Mouse (Mus musculus) lung, embryonic 15.5 days (tissue): ENCODE measurements around the gene Trpm6. TPM values are rescaled to one million over a fixed set of nuclear protein-coding genes. Genes with fewer than 3 reads are reported as not detected.

Experiments
- ATAC-seq: fragments of 200-750 bp; cut with Nextera tagmentation; 2 replicates; pipeline ENCODE4 v1.8.0; 2017; ENCODE audit warnings: moderate number of reproducible peaks, borderline replicate concordance; ENCODE audit not compliant: low FRiP score, low TSS enrichment; ENCODE audit errors: extremely low read depth
- H3K27ac ChIP-seq: fragments of 300-500 bp; sonication (generic); 2 replicates; pipeline ENCODE4 v1.5.1; 2015; ENCODE audit warnings: moderate library complexity, mild to moderate bottlenecking, inconsistent platforms
- H3K27me3 ChIP-seq: fragments of 300-500 bp; sonication (generic); 2 replicates; pipeline ENCODE4 v1.6.1; 2015; ENCODE audit warnings: inconsistent platforms
- H3K36me3 ChIP-seq: fragments of 300-500 bp; sonication (generic); 2 replicates; pipeline ENCODE4 v1.6.1; 2015; ENCODE audit warnings: inconsistent platforms
- H3K4me1 ChIP-seq: fragments of 300-500 bp; sonication (generic); 2 replicates; pipeline ENCODE4 v1.6.1; 2015; ENCODE audit warnings: inconsistent platforms
- H3K4me2 ChIP-seq: fragments of 300-500 bp; sonication (generic); 2 replicates; pipeline ENCODE4 v1.6.1; 2015; ENCODE audit warnings: inconsistent platforms, mild to moderate bottlenecking, moderate library complexity
- H3K4me3 ChIP-seq: fragments of 300-500 bp; sonication (generic); 2 replicates; pipeline ENCODE4 v1.5.1; 2015; ENCODE audit warnings: mild to moderate bottlenecking, inconsistent platforms
- H3K9ac ChIP-seq: fragments of 300-500 bp; sonication (generic); 2 replicates; pipeline ENCODE4 v1.6.1; 2015; ENCODE audit warnings: inconsistent platforms
- H3K9me3 ChIP-seq: fragments of 300-500 bp; sonication (generic); 2 replicates; pipeline ENCODE4 v1.6.1; 2016; ENCODE audit warnings: inconsistent platforms
- WGBS: fragments of 180-500 bp; shearing (Covaris S2); methylation state at CpG from one replicate; pipeline ENCODE4 v1.1.7; 2015; 5-methylcytosine and 5-hydroxymethylcytosine counted together
- polyA plus RNA-seq: library from polyadenylated mRNA; unstranded; fragments of >200 nt; fragmentation: Nextera tagmentation; extraction: Ambion mirVana; gene quantifications from 2 replicates; pipeline ENCODE4 v1.2.1, GENCODE M21; 2015

The Trpm6 gene
- polyA plus RNA-seq, 1 experiment from 2014 or later: 1.6 TPM

- WGBS: 72% methylated on average over 5 of the region's 5 CpGs
- Histone ChIP-seq H3K4me2 (no peak overlapping the region), H3K36me3 (no peaks in the 10 kb centered on the region), H3K27me3 (no peaks in the 10 kb centered on the region), H3K9ac (no peak overlapping the region), H3K27ac (no peak overlapping the region), H3K4me3 (no peak overlapping the region), H3K4me1 (no peaks in the 10 kb centered on the region), H3K9me3 (no peaks in the 10 kb centered on the region)
- no peak for ATAC-seq
These were observed 23.2 kb downstream of the Trpm6 start for GRCm38 (mm10) chr19:18772888-18773488.

DNA sequence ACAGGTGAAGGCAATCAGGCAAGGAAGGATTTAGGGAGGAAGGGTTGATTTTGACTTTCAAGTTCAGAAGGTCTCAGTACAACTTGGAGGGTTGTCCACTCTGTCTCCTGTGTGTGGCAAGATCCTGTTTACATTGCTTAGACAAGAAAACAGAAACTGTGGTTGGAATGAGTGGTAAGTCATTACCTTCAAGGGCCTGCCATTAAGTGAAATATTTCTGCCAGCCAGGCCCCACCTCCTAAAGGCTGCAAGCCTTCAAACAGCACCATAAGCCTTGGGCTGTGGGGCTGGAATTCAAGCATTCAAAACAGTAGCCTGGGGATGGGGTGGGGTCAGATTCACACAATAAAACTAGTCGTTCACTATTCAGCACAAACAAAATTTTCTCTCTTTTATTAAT, 24.3 kb downstream of the Trpm6 start:
- H3K36me3 ChIP-seq: no peaks in the 10 kb centered on the region
- no peak overlapping the region for H3K27ac ChIP-seq
- no peaks in the 10 kb centered on the region for H3K9me3 ChIP-seq
- H3K4me2 ChIP-seq: no peak overlapping the region
- H3K27me3 ChIP-seq: no peaks in the 10 kb centered on the region
- no peak for ATAC-seq
- H3K4me1 ChIP-seq: no peaks in the 10 kb centered on the region
- 38% methylated on average over 1 of the region's 1 CpGs for WGBS
- no peak overlapping the region for H3K4me3 ChIP-seq
- H3K9ac ChIP-seq: no peak overlapping the region

DNA sequence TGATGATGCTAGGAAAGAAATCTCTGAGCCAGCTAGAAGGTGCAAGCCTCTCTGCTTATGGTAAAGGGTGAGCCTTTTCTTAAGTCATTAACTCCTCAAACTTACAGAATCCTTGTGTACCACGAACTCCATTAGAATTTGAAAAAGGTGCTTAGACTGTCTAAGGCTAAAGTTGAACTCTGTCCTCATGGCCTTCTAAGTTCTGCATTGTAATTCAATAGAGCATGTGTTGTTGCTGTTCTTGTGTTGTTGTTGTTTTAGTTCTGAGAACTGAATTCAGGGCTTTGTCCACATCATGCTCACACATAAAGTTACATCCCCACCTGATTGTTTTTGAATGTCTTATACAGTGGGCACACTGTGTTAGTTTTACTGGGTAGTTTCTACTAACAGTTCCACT, 49.9 kb downstream of the Trpm6 start:
- WGBS: 60% methylated on average over 1 of the region's 1 CpGs
- H3K9ac ChIP-seq: no peak overlapping the region
- H3K9me3 ChIP-seq: no peaks in the 10 kb centered on the region
- ATAC-seq: no peak
- no peak overlapping the region for H3K4me3 ChIP-seq
- no peak overlapping the region for H3K4me2 ChIP-seq
- no peak overlapping the region for H3K27ac ChIP-seq
- no peaks in the 10 kb centered on the region for H3K4me1 ChIP-seq
- no peaks in the 10 kb centered on the region for H3K27me3 ChIP-seq
- H3K36me3 ChIP-seq: no peaks in the 10 kb centered on the region

DNA sequence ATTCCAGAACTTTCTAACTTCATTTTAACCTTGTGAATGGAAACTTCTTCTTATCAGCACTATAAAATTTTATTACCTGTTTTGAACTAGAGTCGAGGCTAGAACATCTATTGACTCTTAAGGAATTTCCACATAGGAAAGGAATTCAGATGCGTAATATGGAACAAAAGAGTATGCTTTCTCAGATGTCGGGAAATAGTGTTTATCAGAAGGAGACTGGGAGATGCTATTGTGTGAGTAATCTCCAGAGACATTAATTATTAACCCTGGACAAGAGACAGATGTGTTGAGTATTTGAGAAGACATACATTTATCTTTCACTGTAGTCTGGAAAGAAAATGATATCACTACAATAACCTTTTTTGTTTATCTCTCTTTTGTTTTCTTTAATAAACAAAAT, 61.5 kb downstream of the Trpm6 start:
- WGBS: 62% methylated on average over 3 of the region's 3 CpGs
- Histone ChIP-seq H3K4me3 (no peak overlapping the region), H3K36me3 (no peaks in the 10 kb centered on the region), H3K27ac (no peak overlapping the region), H3K4me2 (no peak overlapping the region), H3K9ac (no peak overlapping the region), H3K4me1 (no peaks in the 10 kb centered on the region), H3K27me3 (no peaks in the 10 kb centered on the region), H3K9me3 (no peaks in the 10 kb centered on the region)
- ATAC-seq: no peak

GRCm38 (mm10) chr19:18815170-18815569, 65.4 kb downstream of the Trpm6 start:
- no peak overlapping the region for H3K27ac ChIP-seq
- 66% methylated on average over 13 of the region's 13 CpGs for WGBS
- no peak overlapping the region for H3K4me3 ChIP-seq

DNA sequence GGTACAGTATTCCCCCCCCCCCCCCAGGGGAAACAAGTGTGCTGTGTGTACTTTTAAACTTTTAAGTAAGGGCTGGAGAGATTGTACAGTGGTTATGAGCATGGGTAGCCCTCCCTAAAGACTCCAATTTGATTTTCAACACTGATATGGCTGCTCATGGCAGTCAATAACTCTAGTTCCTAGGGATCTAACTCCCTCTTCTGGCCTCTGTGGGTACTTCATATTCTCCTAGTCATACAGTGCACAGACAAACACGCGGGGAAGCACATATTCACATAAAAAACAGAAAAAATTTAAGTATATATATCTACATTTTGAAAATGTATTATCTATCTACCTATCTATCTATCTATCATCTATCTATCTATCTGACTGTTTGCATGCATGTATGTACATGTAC, 67.6 kb downstream of the Trpm6 start:
- Histone ChIP-seq H3K4me3 (no peak overlapping the region), H3K36me3 (no peaks in the 10 kb centered on the region), H3K9me3 (no peaks in the 10 kb centered on the region), H3K4me1 (no peaks in the 10 kb centered on the region), H3K9ac (no peak overlapping the region), H3K27ac (no peak overlapping the region), H3K27me3 (no peaks in the 10 kb centered on the region), H3K4me2 (no peak overlapping the region)
- no peak for ATAC-seq
- WGBS: 82% methylated on average over 2 of the region's 2 CpGs

More at GRCm38 (mm10) chr19:18815170-18815569, 65.4 kb downstream of the Trpm6 start:
- no peaks in the 10 kb centered on the region for H3K9me3 ChIP-seq
- H3K9ac ChIP-seq: no peak overlapping the region
- H3K4me2 ChIP-seq: no peak overlapping the region
- ATAC-seq: no peak
- H3K4me1 ChIP-seq: no peaks in the 10 kb centered on the region
- no peaks in the 10 kb centered on the region for H3K36me3 ChIP-seq
- no peaks in the 10 kb centered on the region for H3K27me3 ChIP-seq

DNA sequence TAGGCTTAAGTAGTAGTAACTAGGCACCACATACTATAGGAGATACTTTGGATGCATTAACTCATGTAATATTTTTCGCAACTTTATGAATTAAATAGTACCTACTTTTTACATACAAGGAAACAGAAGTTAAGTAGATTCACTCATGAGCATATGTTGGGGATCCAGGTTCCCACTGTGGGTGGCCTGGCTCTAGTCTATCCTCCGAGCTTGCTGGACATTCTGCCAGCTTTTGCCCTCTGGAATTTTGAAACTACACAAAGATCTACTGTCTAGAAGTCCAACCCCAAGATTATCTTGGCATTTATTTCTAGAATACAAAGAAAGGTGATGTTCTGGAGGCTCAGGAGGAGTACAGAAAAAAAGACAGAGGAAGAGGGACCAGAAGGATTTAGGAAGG, 78.8 kb downstream of the Trpm6 start:
- no peak for ATAC-seq
- Histone ChIP-seq H3K27ac (no peak overlapping the region), H3K4me2 (no peak overlapping the region), H3K36me3 (no peaks in the 10 kb centered on the region), H3K4me3 (no peak overlapping the region), H3K4me1 (no peaks in the 10 kb centered on the region), H3K9ac (no peak overlapping the region), H3K9me3 (no peaks in the 10 kb centered on the region), H3K27me3 (no peaks in the 10 kb centered on the region)
- 77% methylated on average over 2 of the region's 2 CpGs for WGBS

DNA sequence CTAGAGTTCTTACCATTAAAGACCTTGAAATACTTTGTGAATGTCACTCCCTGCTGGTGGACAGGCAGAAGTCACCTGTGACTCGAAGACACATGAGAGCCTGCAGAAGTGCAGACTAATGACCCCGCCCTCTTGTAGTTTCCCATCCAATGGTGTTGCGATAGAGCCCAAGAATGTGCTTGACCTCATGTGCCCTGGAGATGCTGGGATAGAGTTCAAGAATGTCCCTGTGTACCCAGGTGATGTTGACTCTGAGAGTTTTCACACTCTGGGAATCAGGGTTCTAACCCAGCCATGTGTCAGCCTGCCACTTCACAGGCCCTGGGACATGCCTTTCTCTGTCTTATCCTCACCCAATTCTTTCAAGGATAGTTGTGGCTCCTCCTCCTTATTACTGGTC, 81.4 kb downstream of the Trpm6 start:
- Histone ChIP-seq H3K27me3 (no peaks in the 10 kb centered on the region), H3K9me3 (no peaks in the 10 kb centered on the region), H3K4me2 (no peak overlapping the region), H3K9ac (no peak overlapping the region), H3K27ac (no peak overlapping the region), H3K4me1 (no peaks in the 10 kb centered on the region), H3K4me3 (no peak overlapping the region), H3K36me3 (no peaks in the 10 kb centered on the region)
- ATAC-seq: peak; percentile 35; the same call in 1 of the 2 replicates
- 62% methylated on average over 3 of the region's 3 CpGs for WGBS

GRCm38 (mm10) chr19:18834971-18835370, 85.2 kb downstream of the Trpm6 start:
- ATAC-seq: no peak
- H3K27me3 ChIP-seq: no peaks in the 10 kb centered on the region
- 7% methylated on average over 6 of the region's 6 CpGs for WGBS
- no peaks in the 10 kb centered on the region for H3K36me3 ChIP-seq
- H3K27ac ChIP-seq: no peak overlapping the region
- H3K4me2 ChIP-seq: no peak overlapping the region
- no peak overlapping the region for H3K4me3 ChIP-seq
- H3K4me1 ChIP-seq: no peaks in the 10 kb centered on the region
- H3K9ac ChIP-seq: no peak overlapping the region
- H3K9me3 ChIP-seq: no peaks in the 10 kb centered on the region

GRCm38 (mm10) chr19:18841789-18842562, 92.2 kb downstream of the Trpm6 start:
- Histone ChIP-seq H3K4me3 (no peak overlapping the region), H3K9me3 (no peaks in the 10 kb centered on the region), H3K36me3 (no peaks in the 10 kb centered on the region), H3K27me3 (no peaks in the 10 kb centered on the region), H3K4me2 (peak overlapping the region; percentile 11; the same call in 1 of the 2 replicates), H3K27ac (no peak overlapping the region), H3K4me1 (no peaks in the 10 kb centered on the region; the same call in 1 of the 2 replicates), H3K9ac (no peak overlapping the region)
- peak; percentile 84 for ATAC-seq
- 46% methylated on average over 19 of the region's 19 CpGs for WGBS

GRCm38 (mm10) chr19:18842626-18843025, 92.8 kb downstream of the Trpm6 start:
- no peak for ATAC-seq
- Histone ChIP-seq H3K4me2 (no peak overlapping the region), H3K27me3 (no peaks in the 10 kb centered on the region), H3K9ac (no peak overlapping the region), H3K36me3 (no peaks in the 10 kb centered on the region), H3K27ac (no peak overlapping the region), H3K4me1 (no peaks in the 10 kb centered on the region; the same call in 1 of the 2 replicates), H3K4me3 (no peak overlapping the region), H3K9me3 (no peaks in the 10 kb centered on the region)
- 77% methylated on average over 11 of the region's 11 CpGs for WGBS

DNA sequence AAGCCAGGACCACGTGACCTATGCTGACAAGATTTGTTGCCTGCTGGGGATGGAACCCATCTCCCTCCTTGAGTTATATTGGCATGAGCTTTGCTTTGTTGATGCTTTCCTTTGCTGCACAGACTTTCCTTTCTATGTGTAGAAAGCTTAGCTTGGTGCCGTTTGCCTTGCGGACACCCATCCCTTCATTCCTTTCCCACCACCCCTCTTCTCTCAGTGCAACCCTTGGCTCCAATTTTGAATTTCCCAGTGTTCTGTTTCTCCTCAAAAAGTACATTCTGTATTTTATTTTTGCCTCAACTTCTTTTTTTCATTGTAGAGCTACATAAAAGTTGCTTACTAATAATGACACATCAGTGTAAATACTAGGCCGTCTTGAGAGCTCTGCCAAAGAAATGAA, 96.6 kb downstream of the Trpm6 start:
- H3K27ac ChIP-seq: no peak overlapping the region
- no peaks in the 10 kb centered on the region for H3K9me3 ChIP-seq
- H3K4me1 ChIP-seq: no peaks in the 10 kb centered on the region; the same call in 1 of the 2 replicates
- no peak overlapping the region for H3K4me3 ChIP-seq
- no peak for ATAC-seq
- no peaks in the 10 kb centered on the region for H3K36me3 ChIP-seq
- no peak overlapping the region for H3K4me2 ChIP-seq
- 80% methylated on average over 4 of the region's 4 CpGs for WGBS
- no peaks in the 10 kb centered on the region for H3K27me3 ChIP-seq
- H3K9ac ChIP-seq: no peak overlapping the region
